Mouse (Mus musculus): ENCODE measurements around the gene Slc38a6. TPM values are rescaled to one million over a fixed set of nuclear protein-coding genes. Genes with fewer than 3 reads are reported as not detected.

The Slc38a6 gene
- polyA plus RNA-seq, 1 experiment, result 7.8 TPM

- no peak overlapping the region for H3ac ChIP-seq (ENCODE audit: control insufficient read depth, insufficient read length)
- H3K4me3 ChIP-seq, result no peak overlapping the region
- H3K36me3 ChIP-seq (ENCODE audit: control insufficient read depth, insufficient read depth), result no peaks in the 10 kb centered on the region
- TF ChIP-seq CEBPB (IDR thresholded peaks at IDR 0.05; ENCODE audit: insufficient read depth, poor library complexity, severe bottlenecking), result no peak
- no peak for TF ChIP-seq TCF12 (IDR thresholded peaks at IDR 0.05; ENCODE audit: insufficient read depth, poor library complexity, severe bottlenecking)
- TF ChIP-seq POLR2AphosphoS2 (IDR thresholded peaks at IDR 0.05; ENCODE audit: insufficient read length, low read depth), result no peak
- TF ChIP-seq E2F4 (IDR thresholded peaks at IDR 0.05; ENCODE audit: insufficient read depth), result no peak
- no peak for TF ChIP-seq USF1 (IDR thresholded peaks at IDR 0.05; ENCODE audit: low read depth)
- peak in 1 of 3 experiments; percentile 21 for TF ChIP-seq MYOD1 (IDR thresholded peaks at IDR 0.05; ENCODE audit: control insufficient read depth in 1 of 3, insufficient read length in 2 of 3, low read depth in 2 of 3)
- no peak for TF ChIP-seq REST (IDR thresholded peaks at IDR 0.05; ENCODE audit: insufficient read depth, insufficient read length)
- no peak for TF ChIP-seq MAX (IDR thresholded peaks at IDR 0.05; ENCODE audit: low read depth)
- H3K27me3 ChIP-seq (ENCODE audit: control insufficient read depth, insufficient read depth, insufficient read length), result no peaks in the 10 kb centered on the region
- peak overlapping the region; percentile 39 for H3K4me2 ChIP-seq (ENCODE audit: low read depth)
- no peaks in the 10 kb centered on the region for H3K79me2 ChIP-seq (ENCODE audit: control insufficient read depth, insufficient read depth)
Measured at GRCm38 (mm10) chr12:73378724-73379355, 92.3 kb downstream of the Slc38a6 start.

DNA sequence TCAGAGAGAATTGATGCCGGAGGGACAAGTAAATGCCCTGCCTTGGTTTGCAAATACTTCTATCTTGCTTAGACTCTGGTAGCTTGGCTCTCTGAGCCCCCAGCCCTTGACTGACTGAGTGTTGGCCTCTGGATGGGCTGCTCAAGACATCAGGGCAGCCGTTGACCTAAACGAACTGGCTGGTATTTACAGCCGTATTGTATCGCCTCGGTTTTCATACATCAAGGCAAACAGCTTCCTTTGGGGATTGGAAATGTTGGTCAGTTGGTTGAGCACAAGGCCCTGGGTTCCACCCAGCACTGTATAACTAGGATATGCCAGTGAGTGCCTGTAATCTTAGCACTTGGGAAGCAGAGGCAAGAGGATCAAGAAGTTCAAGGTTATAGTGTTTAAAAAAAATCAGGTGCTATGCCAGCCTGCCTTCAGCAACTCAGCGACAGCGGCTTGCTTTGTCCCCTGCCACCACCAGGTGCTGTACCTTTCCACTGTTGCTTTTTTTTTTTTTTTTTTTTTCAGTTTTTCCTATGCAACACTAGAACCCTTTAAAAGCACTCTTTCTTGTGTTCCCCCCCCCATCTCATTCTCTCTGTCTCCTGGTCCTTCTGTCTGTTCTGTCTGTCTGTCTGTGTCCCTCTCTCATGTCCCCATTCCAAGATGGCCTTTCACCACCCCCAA is 94.2 kb downstream of the Slc38a6 start:
- Histone ChIP-seq H3ac (ENCODE audit: control insufficient read depth, insufficient read length) (no peak overlapping the region), H3K4me3 (no peak overlapping the region), H3K4me2 (ENCODE audit: low read depth) (no peak overlapping the region), H3K27me3 (ENCODE audit: control insufficient read depth, insufficient read depth, insufficient read length) (no peaks in the 10 kb centered on the region), H3K36me3 (ENCODE audit: control insufficient read depth, insufficient read depth) (no peaks in the 10 kb centered on the region), H3K79me2 (ENCODE audit: control insufficient read depth, insufficient read depth) (no peaks in the 10 kb centered on the region)
- TF ChIP-seq MAX (IDR thresholded peaks at IDR 0.05; ENCODE audit: low read depth) (no peak), MYOG (IDR thresholded peaks at IDR 0.05; ENCODE audit: control insufficient read depth in 1 of 3, insufficient read depth in 1 of 3, insufficient read length in 2 of 3, low read depth in 2 of 3) (no peak), TCF3 (IDR thresholded peaks at IDR 0.05; ENCODE audit: insufficient read length, low read depth) (no peak), REST (IDR thresholded peaks at IDR 0.05; ENCODE audit: insufficient read depth, insufficient read length) (no peak), POLR2A (IDR thresholded peaks at IDR 0.05; ENCODE audit: insufficient read length, low read depth) (no peak), USF1 (IDR thresholded peaks at IDR 0.05; ENCODE audit: low read depth) (no peak), E2F4 (IDR thresholded peaks at IDR 0.05; ENCODE audit: insufficient read depth) (no peak), CEBPB (IDR thresholded peaks at IDR 0.05; ENCODE audit: insufficient read depth, poor library complexity, severe bottlenecking) (no peak), MYOD1 (IDR thresholded peaks at IDR 0.05; ENCODE audit: control insufficient read depth in 1 of 3, insufficient read length in 2 of 3, low read depth in 2 of 3) (no peak), TCF12 (IDR thresholded peaks at IDR 0.05; ENCODE audit: insufficient read depth, poor library complexity, severe bottlenecking) (no peak), SRF (IDR thresholded peaks at IDR 0.05; ENCODE audit: control insufficient read depth, insufficient read length, low read depth) (no peak), POLR2AphosphoS2 (IDR thresholded peaks at IDR 0.05; ENCODE audit: insufficient read length, low read depth) (no peak)

DNA sequence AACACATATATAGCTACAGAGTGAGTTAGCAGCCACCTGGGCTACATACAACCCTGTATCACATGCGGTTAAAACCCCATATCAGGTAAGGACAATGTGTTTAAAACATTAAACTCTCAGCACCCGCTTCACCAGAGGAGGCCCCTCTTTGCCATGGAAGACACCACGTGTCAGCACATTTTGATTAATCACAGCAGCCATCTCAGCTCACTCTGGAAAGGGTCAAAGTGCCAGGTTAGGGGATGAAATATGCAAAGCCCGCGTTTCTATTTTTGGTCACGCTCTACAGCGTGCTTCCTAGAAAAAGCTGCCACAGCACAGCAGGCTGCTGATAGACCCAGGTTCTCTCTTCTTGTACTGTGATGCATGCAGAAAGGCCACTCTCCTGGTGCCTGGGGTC is 94.9 kb downstream of the Slc38a6 start:
- Histone ChIP-seq H3K4me2 (ENCODE audit: low read depth) (no peak overlapping the region), H3K79me2 (ENCODE audit: control insufficient read depth, insufficient read depth) (no peaks in the 10 kb centered on the region)
- TF ChIP-seq CEBPB (IDR thresholded peaks at IDR 0.05; ENCODE audit: insufficient read depth, poor library complexity, severe bottlenecking), result no peak
- TF ChIP-seq REST (IDR thresholded peaks at IDR 0.05; ENCODE audit: insufficient read depth, insufficient read length), result no peak
- no peak for TF ChIP-seq TCF12 (IDR thresholded peaks at IDR 0.05; ENCODE audit: insufficient read depth, poor library complexity, severe bottlenecking)
- TF ChIP-seq TCF3 (IDR thresholded peaks at IDR 0.05; ENCODE audit: insufficient read length, low read depth), result no peak
- TF ChIP-seq MYOD1 (IDR thresholded peaks at IDR 0.05; ENCODE audit: control insufficient read depth in 1 of 3, insufficient read length in 2 of 3, low read depth in 2 of 3), result no peak
- no peak for TF ChIP-seq USF1 (IDR thresholded peaks at IDR 0.05; ENCODE audit: low read depth)
- TF ChIP-seq MYOG (IDR thresholded peaks at IDR 0.05; ENCODE audit: control insufficient read depth in 1 of 3, insufficient read depth in 1 of 3, insufficient read length in 2 of 3, low read depth in 2 of 3), result no peak
- TF ChIP-seq POLR2AphosphoS2 (IDR thresholded peaks at IDR 0.05; ENCODE audit: insufficient read length, low read depth), result no peak
- TF ChIP-seq MAX (IDR thresholded peaks at IDR 0.05; ENCODE audit: low read depth), result no peak
- TF ChIP-seq SRF (IDR thresholded peaks at IDR 0.05; ENCODE audit: control insufficient read depth, insufficient read length, low read depth), result no peak

GRCm38 (mm10) chr12:73382290-73383178 is 96.0 kb downstream of the Slc38a6 start:
- H3K4me3 ChIP-seq, result no peak overlapping the region
- H3K36me3 ChIP-seq (ENCODE audit: control insufficient read depth, insufficient read depth), result no peaks in the 10 kb centered on the region
- peak overlapping the region; percentile 60 for H3K4me2 ChIP-seq (ENCODE audit: low read depth)
- H3K27me3 ChIP-seq (ENCODE audit: control insufficient read depth, insufficient read depth, insufficient read length), result no peaks in the 10 kb centered on the region
- TF ChIP-seq MYOG (IDR thresholded peaks at IDR 0.05; ENCODE audit: control insufficient read depth in 1 of 3, insufficient read depth in 1 of 3, insufficient read length in 2 of 3, low read depth in 2 of 3) (peak in 1 of 3 experiments; percentile 23), POLR2A (IDR thresholded peaks at IDR 0.05; ENCODE audit: insufficient read length, low read depth) (no peak)
- H3K79me2 ChIP-seq (ENCODE audit: control insufficient read depth, insufficient read depth), result no peaks in the 10 kb centered on the region
- no peak overlapping the region for H3ac ChIP-seq (ENCODE audit: control insufficient read depth, insufficient read length)

More for the DNA sequence above, 94.9 kb downstream of the Slc38a6 start:
- Histone ChIP-seq H3ac (ENCODE audit: control insufficient read depth, insufficient read length) (no peak overlapping the region), H3K4me3 (no peak overlapping the region), H3K27me3 (ENCODE audit: control insufficient read depth, insufficient read depth, insufficient read length) (no peaks in the 10 kb centered on the region), H3K36me3 (ENCODE audit: control insufficient read depth, insufficient read depth) (no peaks in the 10 kb centered on the region)
